Mouse (Mus musculus) liver, embryonic 16.5 days (tissue): ENCODE data around the gene Agbl4. TPM values are rescaled to one million over a fixed set of nuclear protein-coding genes. Genes with fewer than 3 reads are reported as not detected.

Experiments
- ATAC-seq: fragments of 200-750 bp; cut with Nextera tagmentation; 2 replicates; pipeline ENCODE4 v1.8.0; 2017; ENCODE audit warnings: low read depth, mild to moderate bottlenecking, moderate number of reproducible peaks, moderate library complexity
- H3K27ac ChIP-seq: fragments of 300-500 bp; sonication (generic); 2 replicates; pipeline ENCODE4 v1.5.1; 2014; ENCODE audit warnings: mild to moderate bottlenecking, low read length
- H3K27me3 ChIP-seq: fragments of 300-500 bp; sonication (generic); 2 replicates; pipeline ENCODE4 v1.6.1; 2014; ENCODE audit warnings: low read depth, low read length, mixed read lengths; ENCODE audit not compliant: control insufficient read depth, insufficient read depth
- H3K36me3 ChIP-seq: fragments of 300-500 bp; sonication (generic); 2 replicates; pipeline ENCODE4 v1.6.1; 2014; ENCODE audit warnings: mild to moderate bottlenecking; ENCODE audit not compliant: control insufficient read depth, insufficient read depth
- H3K4me1 ChIP-seq: fragments of 300-500 bp; sonication (generic); 2 replicates; pipeline ENCODE4 v1.6.1; 2014; ENCODE audit warnings: low read depth, low read length, mixed read lengths; ENCODE audit not compliant: control insufficient read depth
- H3K4me2 ChIP-seq: fragments of 300-500 bp; sonication (generic); 2 replicates; pipeline ENCODE4 v1.6.1; 2014; ENCODE audit warnings: low read depth, low read length, mixed read lengths
- H3K4me3 ChIP-seq: fragments of 300-500 bp; sonication (generic); 2 replicates; pipeline ENCODE4 v1.5.1; 2014; ENCODE audit warnings: low read depth, mild to moderate bottlenecking, low read length
- H3K9ac ChIP-seq: fragments of 300-500 bp; sonication (generic); 2 replicates; pipeline ENCODE4 v1.6.1; 2014; ENCODE audit warnings: low read depth, low read length
- H3K9me3 ChIP-seq: fragments of 300-500 bp; sonication (generic); replicated peaks from 2 replicates; pipeline ENCODE4 v1.6.1; 2016; ENCODE audit warnings: low read length; ENCODE audit not compliant: control insufficient read depth
- whole genome bisulfite sequencing: fragments of 180-500 bp; shearing (Covaris S2); extraction: QIAGEN DNeasy Blood & Tissue Kit; methylation state at CpG from one replicate; pipeline ENCODE4 v1.1.7; 2014; ENCODE audit not compliant: insufficient replicate concordance; 5-methylcytosine and 5-hydroxymethylcytosine counted together
- polyA plus RNA-seq: library from polyadenylated mRNA; unstranded; fragments of >200 nt; fragmentation: Nextera tagmentation; extraction: Ambion mirVana; gene quantifications from 2 replicates; pipeline ENCODE4 v1.2.1, GENCODE M21; 2015

Agbl4 gene
- polyA plus RNA-seq, 1 experiment from 2014 or later, result not detected

- no peak overlapping the region for H3K4me2 ChIP-seq
- no peaks in the 10 kb centered on the region for H3K9me3 ChIP-seq
- H3K27ac ChIP-seq, result no peak overlapping the region
- no peak overlapping the region for H3K9ac ChIP-seq
- no peaks in the 10 kb centered on the region for H3K36me3 ChIP-seq
- H3K4me1 ChIP-seq, result no peaks in the 10 kb centered on the region
- WGBS, result 62% methylated on average over 2 of the region's 2 CpGs
- H3K4me3 ChIP-seq, result no peak overlapping the region
- no peaks in the 10 kb centered on the region for H3K27me3 ChIP-seq
- peak; percentile 61 for ATAC-seq
These were observed 1118.7 kb downstream of the Agbl4 start for GRCm38 (mm10) chr4:111516136-111516535.

DNA sequence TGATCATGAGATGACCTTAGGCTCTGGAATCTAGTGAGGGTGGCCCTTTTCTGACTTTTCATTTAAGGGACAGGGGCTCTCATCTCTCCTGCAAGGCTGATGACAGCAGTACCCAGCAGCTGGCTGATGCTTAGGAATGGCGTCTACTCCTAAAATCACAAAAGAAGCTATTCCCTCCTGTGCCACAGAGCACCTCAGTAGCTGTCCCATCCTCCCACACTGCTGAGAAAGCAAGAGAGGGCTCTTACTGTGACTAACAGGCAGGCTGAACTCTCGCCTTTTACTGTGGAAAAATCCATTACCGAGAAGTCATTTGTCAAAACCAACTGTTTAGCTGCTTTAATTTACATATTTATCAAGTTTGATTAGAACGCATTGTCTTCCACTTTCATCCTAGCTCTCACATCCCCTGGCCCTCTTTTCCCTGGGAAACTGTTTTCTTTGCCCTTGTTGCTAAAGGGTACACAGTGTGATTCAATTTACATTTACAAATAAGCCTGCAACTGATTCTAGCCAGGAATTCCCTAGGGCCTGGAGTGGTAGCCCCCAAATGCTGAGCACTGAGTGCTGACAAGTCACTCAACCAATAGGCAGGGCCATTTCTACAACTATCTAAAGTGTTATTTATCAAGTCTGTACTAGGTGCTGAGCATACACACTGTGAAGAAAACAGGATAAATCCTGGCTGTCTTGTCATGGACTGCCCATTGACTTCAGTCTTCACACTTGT is 1119.8 kb downstream of the Agbl4 start:
- H3K9me3 ChIP-seq, result no peaks in the 10 kb centered on the region
- H3K4me1 ChIP-seq, result no peaks in the 10 kb centered on the region
- no peaks in the 10 kb centered on the region for H3K36me3 ChIP-seq
- H3K9ac ChIP-seq, result no peak overlapping the region
- WGBS, result 47% methylated on average over 4 of the region's 4 CpGs
- no peaks in the 10 kb centered on the region for H3K27me3 ChIP-seq
- no peak overlapping the region for H3K4me3 ChIP-seq
- no peak for ATAC-seq
- H3K4me2 ChIP-seq, result no peak overlapping the region
- no peak overlapping the region for H3K27ac ChIP-seq

GRCm38 (mm10) chr4:111518191-111518590 is 1120.7 kb downstream of the Agbl4 start:
- Histone ChIP-seq H3K36me3 (no peaks in the 10 kb centered on the region), H3K4me2 (no peak overlapping the region), H3K27me3 (no peaks in the 10 kb centered on the region), H3K9me3 (no peaks in the 10 kb centered on the region), H3K9ac (no peak overlapping the region), H3K4me1 (no peaks in the 10 kb centered on the region), H3K4me3 (no peak overlapping the region), H3K27ac (no peak overlapping the region)
- ATAC-seq, result no peak
- 72% methylated on average over 4 of the region's 4 CpGs for WGBS

- H3K27me3 ChIP-seq, result no peaks in the 10 kb centered on the region
- no peak overlapping the region for H3K27ac ChIP-seq
- no peaks in the 10 kb centered on the region for H3K4me1 ChIP-seq
- no peaks in the 10 kb centered on the region for H3K36me3 ChIP-seq
- H3K9ac ChIP-seq, result no peak overlapping the region
- H3K9me3 ChIP-seq, result no peaks in the 10 kb centered on the region
- no peak overlapping the region for H3K4me2 ChIP-seq
- ATAC-seq, result no peak
- 44% methylated on average over 3 of the region's 3 CpGs for WGBS
- H3K4me3 ChIP-seq, result no peak overlapping the region
These were observed 1121.8 kb downstream of the Agbl4 start for GRCm38 (mm10) chr4:111519267-111519666.

DNA sequence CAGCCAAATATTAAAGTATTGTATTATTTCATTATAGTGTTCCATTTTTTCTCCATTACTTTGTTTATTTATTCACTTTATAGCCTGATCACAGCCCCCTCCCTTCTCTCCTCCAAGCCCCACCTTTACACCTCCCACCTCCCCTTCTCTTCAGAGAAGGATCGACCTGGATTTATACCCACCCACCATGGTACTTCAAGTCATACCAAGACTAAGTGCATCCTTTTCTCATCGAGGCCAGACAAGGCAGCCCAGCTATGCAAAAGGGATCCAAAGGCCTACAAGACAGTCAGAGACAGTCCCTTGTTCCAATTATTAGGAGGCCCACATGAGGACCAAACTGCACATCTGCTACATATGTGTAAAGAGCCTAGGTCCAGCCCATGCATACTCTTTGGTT is 1122.5 kb downstream of the Agbl4 start:
- Histone ChIP-seq H3K4me1 (no peaks in the 10 kb centered on the region), H3K27me3 (no peaks in the 10 kb centered on the region), H3K4me3 (no peak overlapping the region), H3K9me3 (no peaks in the 10 kb centered on the region), H3K36me3 (no peaks in the 10 kb centered on the region), H3K4me2 (no peak overlapping the region), H3K27ac (no peak overlapping the region), H3K9ac (no peak overlapping the region)
- 52% methylated on average over 2 of the region's 2 CpGs for WGBS
- ATAC-seq, result no peak

DNA sequence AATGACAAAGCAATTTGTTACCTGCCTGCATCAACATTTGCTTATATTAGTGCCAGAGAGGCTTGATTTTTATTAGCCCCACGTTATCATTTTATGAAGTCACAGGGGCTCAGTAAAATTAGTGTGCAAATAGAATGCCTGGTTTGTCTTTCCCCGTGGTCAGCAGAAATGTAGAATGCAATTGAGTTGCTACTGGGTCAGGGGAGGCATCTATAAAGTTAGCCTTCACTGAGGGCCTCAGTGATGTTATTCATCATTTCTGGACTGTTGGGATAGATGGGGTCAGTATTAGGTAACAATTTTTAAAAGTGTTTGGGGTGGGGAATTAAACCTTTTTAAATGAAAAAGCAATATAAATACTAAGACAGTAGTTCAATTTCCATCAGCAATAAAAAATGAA is 1125.5 kb downstream of the Agbl4 start:
- Histone ChIP-seq H3K27me3 (no peaks in the 10 kb centered on the region), H3K4me1 (no peaks in the 10 kb centered on the region), H3K36me3 (no peaks in the 10 kb centered on the region), H3K9ac (no peak overlapping the region), H3K27ac (no peak overlapping the region), H3K9me3 (no peaks in the 10 kb centered on the region), H3K4me3 (no peak overlapping the region), H3K4me2 (no peak overlapping the region)
- no peak for ATAC-seq
- WGBS, result 31% methylated on average over 2 of the region's 2 CpGs

GRCm38 (mm10) chr4:111528961-111529360 is 1131.5 kb downstream of the Agbl4 start:
- no peak overlapping the region for H3K4me2 ChIP-seq
- WGBS, result 60% methylated on average over 6 of the region's 6 CpGs
- no peak overlapping the region for H3K27ac ChIP-seq
- H3K9me3 ChIP-seq, result no peaks in the 10 kb centered on the region
- no peaks in the 10 kb centered on the region for H3K27me3 ChIP-seq
- H3K4me3 ChIP-seq, result no peak overlapping the region
- H3K4me1 ChIP-seq, result peaks cover 12% of the 10 kb centered on the region
- ATAC-seq, result no peak
- no peaks in the 10 kb centered on the region for H3K36me3 ChIP-seq
- no peak overlapping the region for H3K9ac ChIP-seq

GRCm38 (mm10) chr4:111529996-111530395 is 1132.5 kb downstream of the Agbl4 start:
- Histone ChIP-seq H3K27ac (peak overlapping the region; percentile 74), H3K36me3 (no peaks in the 10 kb centered on the region), H3K4me1 (peaks cover 12% of the 10 kb centered on the region), H3K9me3 (no peaks in the 10 kb centered on the region), H3K27me3 (no peaks in the 10 kb centered on the region), H3K4me3 (no peak overlapping the region), H3K9ac (no peak overlapping the region), H3K4me2 (peak overlapping the region; percentile 55)
- peak; percentile 14 for ATAC-seq
- 40% methylated on average over 4 of the region's 4 CpGs for WGBS

- no peak overlapping the region for H3K9ac ChIP-seq
These were observed 1133.1 kb downstream of the Agbl4 start for GRCm38 (mm10) chr4:111530537-111530936.

More at GRCm38 (mm10) chr4:111530537-111530936, 1133.1 kb downstream of the Agbl4 start:
- H3K4me3 ChIP-seq, result no peak overlapping the region
- WGBS, result 19% methylated on average over 2 of the region's 2 CpGs
- ATAC-seq, result peak; percentile 97
- peaks cover 12% of the 10 kb centered on the region for H3K4me1 ChIP-seq
- peak overlapping the region; percentile 76 for H3K27ac ChIP-seq
- no peaks in the 10 kb centered on the region for H3K36me3 ChIP-seq
- peak overlapping the region; percentile 55 for H3K4me2 ChIP-seq
- no peaks in the 10 kb centered on the region for H3K9me3 ChIP-seq
- H3K27me3 ChIP-seq, result no peaks in the 10 kb centered on the region
